Mouse (Mus musculus) duodenum, adult 2 months (tissue): ENCODE results near the gene Fam207a. TPM values are rescaled to one million over a fixed set of nuclear protein-coding genes. Genes with fewer than 3 reads are reported as not detected.

ENCODE experiments used
- polyA plus RNA-seq: library from polyadenylated mRNA; depleted of rRNA; stranded (reverse); fragments of >200 nt; gene quantifications from 2 replicates; pipeline ENCODE4 v1.2.3, GENCODE M21; 2012; ENCODE audit warnings: low replicate concordance; rRNA removed

Gene Fam207a
- 33.9 and 43.1 TPM in 2 replicates for polyA plus RNA-seq

GRCm38 (mm10) chr10:77515385-77516348 lies at the start of gene Fam207a:
Fam207a (minus strand) TSS chr10:77515785.

GRCm38 (mm10) chr10:77530140-77530539 lies 14.6 kb upstream of the Fam207a start, which contains the start of gene Itgb2:
Itgb2 (plus strand) TSS chr10:77530252.

Other genes with a start within 250 kb of the Fam207a start
- 0.51 and 0.82 TPM in 2 replicates for gene Adarb1, start 97.5 kb downstream of the Fam207a start, polyA plus RNA-seq
- gene Itgb2, start 14.5 kb upstream of the Fam207a start, polyA plus RNA-seq = 4.4 and 10.5 TPM in 2 replicates
- 99.6 and 136 TPM in 2 replicates for gene Pttg1ip, start 65.9 kb upstream of the Fam207a start, polyA plus RNA-seq
- gene Sumo3, start 90.3 kb upstream of the Fam207a start, polyA plus RNA-seq = 114 and 144 TPM in 2 replicates
- not detected in 2 replicates for gene Gm49325, start 90.4 kb upstream of the Fam207a start, polyA plus RNA-seq
- gene Ube2g2, start 106.5 kb upstream of the Fam207a start, polyA plus RNA-seq = 18.6 and 24.1 TPM in 2 replicates
- 0.19 and 0.56 TPM in 2 replicates for gene Tspear, start 170.8 kb upstream of the Fam207a start, polyA plus RNA-seq
- not detected in 2 replicates for gene Gm19402, start 175.0 kb upstream of the Fam207a start, polyA plus RNA-seq
- not detected in 2 replicates for gene Gm9508, start 181.4 kb upstream of the Fam207a start, polyA plus RNA-seq
- gene Gm10272, start 190.8 kb upstream of the Fam207a start, polyA plus RNA-seq = 1.1 TPM in 1 of 2 replicates, not detected in the other
- gene Gm10024, start 195.7 kb upstream of the Fam207a start, polyA plus RNA-seq = not detected in 2 replicates
- not detected in 2 replicates for gene Gm10142, start 200.0 kb upstream of the Fam207a start, polyA plus RNA-seq
- gene Krtap12-1, start 204.8 kb upstream of the Fam207a start, polyA plus RNA-seq = 0.43 TPM in 1 of 2 replicates, not detected in the other
- gene Gm10100, start 210.7 kb upstream of the Fam207a start, polyA plus RNA-seq = not detected in 2 replicates
- not detected in 2 replicates for gene Gm18596, start 226.9 kb upstream of the Fam207a start, polyA plus RNA-seq
- not detected in 2 replicates for gene Gm9736, start 235.6 kb upstream of the Fam207a start, polyA plus RNA-seq
- not detected in 2 replicates for gene Gm3233, start 243.9 kb upstream of the Fam207a start, polyA plus RNA-seq